Mouse (Mus musculus) hindbrain, embryonic 14.5 days (tissue): ENCODE results near the gene Tbata. TPM values are rescaled to one million over a fixed set of nuclear protein-coding genes. Genes with fewer than 3 reads are reported as not detected.

Source experiments
- ATAC-seq: fragments of 200-750 bp; cut with Nextera tagmentation; 2 replicates; pipeline ENCODE4 v1.8.0; 2017; ENCODE audit warnings: moderate number of reproducible peaks, mild to moderate bottlenecking, moderate TSS enrichment, moderate library complexity; ENCODE audit not compliant: low FRiP score
- DNase-seq: peaks from one replicate; pipeline ENCODE4 v3.0.0-alpha.2; 2015; ENCODE audit warnings: low spot score
- H3K27ac ChIP-seq: fragments of 300-500 bp; sonication (generic); 2 replicates; pipeline ENCODE4 v1.5.1; 2014; ENCODE audit warnings: mild to moderate bottlenecking, moderate library complexity
- H3K27me3 ChIP-seq: fragments of 300-500 bp; sonication (generic); 2 replicates; pipeline ENCODE4 v1.6.1; 2014; ENCODE audit warnings: mild to moderate bottlenecking, low read length, mixed read lengths; ENCODE audit not compliant: control insufficient read depth, insufficient read depth
- H3K36me3 ChIP-seq: fragments of 300-500 bp; sonication (generic); replicated peaks from 2 replicates; pipeline ENCODE4 v1.6.1; 2014; ENCODE audit not compliant: control insufficient read depth, insufficient read depth
- H3K4me1 ChIP-seq: fragments of 300-500 bp; sonication (generic); replicated peaks from 2 replicates; pipeline ENCODE4 v1.6.1; 2014; ENCODE audit warnings: antibody characterized with exemption, low read length, mixed read lengths; ENCODE audit not compliant: control insufficient read depth, insufficient read depth
- H3K4me2 ChIP-seq: fragments of 300-500 bp; sonication (generic); replicated peaks from 2 replicates; pipeline ENCODE4 v1.6.1; 2014; ENCODE audit warnings: mild to moderate bottlenecking, moderate library complexity
- H3K4me3 ChIP-seq: fragments of 300-500 bp; sonication (generic); replicated peaks from 2 replicates; pipeline ENCODE4 v1.5.1; 2014; ENCODE audit warnings: mild to moderate bottlenecking, low read length
- H3K9ac ChIP-seq: fragments of 300-500 bp; sonication (generic); 2 replicates; pipeline ENCODE4 v1.6.1; 2014
- H3K9me3 ChIP-seq: fragments of 300-500 bp; sonication (generic); 2 replicates; pipeline ENCODE4 v1.6.1; 2016; ENCODE audit warnings: low read length; ENCODE audit not compliant: control insufficient read depth
- WGBS: fragments of 180-500 bp; shearing (Covaris S2); extraction: QIAGEN DNeasy Blood & Tissue Kit; methylation state at CpG from one replicate; pipeline ENCODE4 v1.1.7; 2014; 5-methylcytosine and 5-hydroxymethylcytosine counted together
- polyA plus RNA-seq: library from polyadenylated mRNA; unstranded; fragments of >200 nt; fragmentation: Nextera tagmentation; extraction: Ambion mirVana; gene quantifications from 2 replicates; pipeline ENCODE4 v1.2.1, GENCODE M21; 2014

Gene Tbata
- not detected in 2 replicates for polyA plus RNA-seq

- Histone ChIP-seq H3K4me1 (no peaks in the 10 kb centered on the region), H3K36me3 (no peaks in the 10 kb centered on the region), H3K4me3 (no peak within 1 kb of the TSS), H3K4me2 (no peak within 1 kb of the TSS), H3K27ac (no peak within 1 kb of the TSS), H3K9me3 (no peaks in the 10 kb centered on the region), H3K9ac (no peak within 1 kb of the TSS), H3K27me3 (no peaks in the 10 kb centered on the region)
- no peak for ATAC-seq
- DNase-seq: no peak
- WGBS: 77% methylated on average over 3 of the region's 3 CpGs
Measured at GRCm38 (mm10) chr10:61171654-61172053, at the start of gene Tbata. TSS of gene Tbata (plus strand) at chr10:61171954.

GRCm38 (mm10) chr10:61123276-61123913, 48.4 kb upstream of the Tbata start:
- H3K36me3 ChIP-seq: peaks cover 35% of the 10 kb centered on the region
- no peaks in the 10 kb centered on the region for H3K27me3 ChIP-seq
- ATAC-seq: no peak
- H3K9ac ChIP-seq: no peak overlapping the region
- H3K9me3 ChIP-seq: no peaks in the 10 kb centered on the region
- no peak overlapping the region for H3K27ac ChIP-seq
- no peaks in the 10 kb centered on the region for H3K4me1 ChIP-seq
- WGBS: 96% methylated on average over 3 of the region's 3 CpGs
- DNase-seq: no peak
- H3K4me3 ChIP-seq: no peak overlapping the region
- H3K4me2 ChIP-seq: no peak overlapping the region

- WGBS: 97% methylated on average over 2 of the region's 2 CpGs
- no peaks in the 10 kb centered on the region for H3K27me3 ChIP-seq
- no peak overlapping the region for H3K9ac ChIP-seq
- DNase-seq: no peak
- H3K27ac ChIP-seq: no peak overlapping the region
- H3K4me3 ChIP-seq: no peak overlapping the region
- peaks cover 35% of the 10 kb centered on the region for H3K36me3 ChIP-seq
- no peaks in the 10 kb centered on the region for H3K4me1 ChIP-seq
- no peak overlapping the region for H3K4me2 ChIP-seq
- no peak for ATAC-seq
- no peaks in the 10 kb centered on the region for H3K9me3 ChIP-seq
Measured at GRCm38 (mm10) chr10:61124462-61124861, 47.3 kb upstream of the Tbata start.

GRCm38 (mm10) chr10:61128701-61129365, 42.9 kb upstream of the Tbata start:
- no peak overlapping the region for H3K4me3 ChIP-seq
- H3K4me2 ChIP-seq: no peak overlapping the region
- no peak for ATAC-seq
- 83% methylated on average over 1 of the region's 1 CpGs for WGBS
- no peak overlapping the region for H3K9ac ChIP-seq
- no peaks in the 10 kb centered on the region for H3K27me3 ChIP-seq
- DNase-seq: no peak
- no peak overlapping the region for H3K27ac ChIP-seq
- H3K9me3 ChIP-seq: no peaks in the 10 kb centered on the region
- H3K4me1 ChIP-seq: no peaks in the 10 kb centered on the region
- no peaks in the 10 kb centered on the region for H3K36me3 ChIP-seq

GRCm38 (mm10) chr10:61130959-61131358, 40.8 kb upstream of the Tbata start:
- Histone ChIP-seq H3K9me3 (no peaks in the 10 kb centered on the region), H3K4me2 (no peak overlapping the region), H3K36me3 (peaks cover under 1% of the 10 kb centered on the region; the same call in 1 of the 2 replicates), H3K27ac (no peak overlapping the region), H3K4me1 (no peaks in the 10 kb centered on the region), H3K27me3 (no peaks in the 10 kb centered on the region), H3K9ac (no peak overlapping the region), H3K4me3 (no peak overlapping the region)
- ATAC-seq (no peak), DNase-seq (no peak)
- 84% methylated on average over 3 of the region's 3 CpGs for WGBS

- 69% methylated on average over 4 of the region's 4 CpGs for WGBS
- no peaks in the 10 kb centered on the region for H3K9me3 ChIP-seq
- H3K9ac ChIP-seq: no peak overlapping the region
- no peak overlapping the region for H3K4me3 ChIP-seq
- no peak for ATAC-seq
- H3K4me2 ChIP-seq: no peak overlapping the region
- H3K4me1 ChIP-seq: no peaks in the 10 kb centered on the region
- DNase-seq: no peak
- H3K36me3 ChIP-seq: peaks cover 13% of the 10 kb centered on the region; the same call in 1 of the 2 replicates
- H3K27me3 ChIP-seq: no peaks in the 10 kb centered on the region
- H3K27ac ChIP-seq: no peak overlapping the region
Measured at GRCm38 (mm10) chr10:61134041-61134440, 37.7 kb upstream of the Tbata start.

- no peaks in the 10 kb centered on the region for H3K4me1 ChIP-seq
- H3K27ac ChIP-seq: no peak overlapping the region
- ATAC-seq (no peak), DNase-seq (no peak)
- H3K9me3 ChIP-seq: no peaks in the 10 kb centered on the region
- no peak overlapping the region for H3K9ac ChIP-seq
- H3K27me3 ChIP-seq: no peaks in the 10 kb centered on the region
- H3K4me2 ChIP-seq: no peak overlapping the region
- WGBS: 73% methylated on average over 3 of the region's 3 CpGs
- peaks cover 13% of the 10 kb centered on the region; the same call in 1 of the 2 replicates for H3K36me3 ChIP-seq
- H3K4me3 ChIP-seq: no peak overlapping the region
Measured at GRCm38 (mm10) chr10:61135226-61135839, 36.4 kb upstream of the Tbata start.

GRCm38 (mm10) chr10:61137567-61137966, 34.2 kb upstream of the Tbata start:
- Histone ChIP-seq H3K27me3 (no peaks in the 10 kb centered on the region), H3K9me3 (no peaks in the 10 kb centered on the region), H3K9ac (no peak overlapping the region), H3K4me1 (no peaks in the 10 kb centered on the region), H3K4me3 (no peak overlapping the region), H3K27ac (no peak overlapping the region), H3K36me3 (peaks cover 20% of the 10 kb centered on the region), H3K4me2 (no peak overlapping the region)
- no peak for ATAC-seq
- DNase-seq: no peak
- 82% methylated on average over 1 of the region's 1 CpGs for WGBS

GRCm38 (mm10) chr10:61143343-61143742, 28.4 kb upstream of the Tbata start:
- Histone ChIP-seq H3K4me3 (no peak overlapping the region), H3K9me3 (no peaks in the 10 kb centered on the region), H3K9ac (no peak overlapping the region), H3K4me1 (peaks cover 20% of the 10 kb centered on the region), H3K27ac (no peak overlapping the region), H3K4me2 (no peak overlapping the region), H3K36me3 (peaks cover 20% of the 10 kb centered on the region), H3K27me3 (no peaks in the 10 kb centered on the region)
- ATAC-seq (no peak), DNase-seq (no peak)
- WGBS: 96% methylated on average over 2 of the region's 2 CpGs
